ENCODE assay signal across 8 mouse cellular contexts in the genomic region with DNA sequence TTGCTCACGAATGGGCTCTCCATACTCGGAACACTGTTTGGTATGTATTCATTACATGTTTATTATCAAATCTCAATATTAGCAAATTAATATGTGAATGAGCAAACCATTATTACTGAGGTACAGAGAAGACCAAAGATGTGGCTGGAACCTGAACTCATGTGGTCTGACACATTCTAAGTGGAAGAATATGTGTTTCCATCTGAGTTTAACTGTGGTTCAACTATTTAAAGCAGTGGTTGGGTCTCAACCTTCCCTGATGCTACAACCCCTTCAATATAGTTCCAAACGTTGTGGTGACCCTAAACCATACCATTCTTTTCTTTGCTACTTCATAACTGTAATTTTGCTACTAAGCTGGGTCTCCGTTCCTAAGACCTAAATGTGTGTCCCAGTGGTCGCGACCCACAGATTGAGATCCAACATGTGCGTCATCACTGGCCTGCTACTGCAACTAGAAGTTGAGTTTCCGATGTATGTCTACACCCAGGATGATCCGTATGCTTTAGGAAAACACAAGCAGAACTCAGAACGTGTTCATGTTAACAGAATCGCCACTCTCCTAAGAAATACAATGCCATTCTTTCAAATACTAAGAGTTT. TPM values are rescaled to one million over a fixed set of nuclear protein-coding genes. Genes with fewer than 3 reads are reported as not detected.
A peak's percentile ranks its signal among the peaks of the same experiment; 100 is the strongest.
DNase-seq lines count a peak whose midpoint lies in the region; ATAC-seq and TF ChIP-seq lines count a peak whose summit lies in the region.

No protein-coding gene starts in this region.

- 0 out of 2 replicates have a peak overlapping the region, but pooled peaks have one; percentile 14 for H3K27ac ChIP-seq in heart, embryonic 16.5 days (ENCODE audit: low read length)
- H3K27ac ChIP-seq in embryonic facial prominence, embryonic 12.5 days, result no peak overlapping the region
- no peak overlapping the region for H3K27ac ChIP-seq in limb, embryonic 14.5 days (replicated peaks; ENCODE audit: low read depth, low read length)

- H3K36me3 ChIP-seq in heart, embryonic 16.5 days (ENCODE audit: control insufficient read depth, insufficient read depth), result no peaks in the 10 kb centered on the region
- H3K36me3 ChIP-seq in E14TG2a.4 (ENCODE audit: insufficient read depth, low read length), result peaks cover 35% of the 10 kb centered on the region
- no peaks in the 10 kb centered on the region for H3K36me3 ChIP-seq in embryonic facial prominence, embryonic 12.5 days
- no peaks in the 10 kb centered on the region for H3K36me3 ChIP-seq in limb, embryonic 14.5 days (ENCODE audit: control insufficient read depth, insufficient read depth, low read length)

- peak overlapping the region; percentile 20; the same call in 1 of the 2 replicates for H3K9ac ChIP-seq in heart, embryonic 16.5 days (ENCODE audit: low read length)
- H3K9ac ChIP-seq in embryonic facial prominence, embryonic 12.5 days, result no peak overlapping the region
- no peak overlapping the region for H3K9ac ChIP-seq in limb, embryonic 14.5 days (ENCODE audit: low read depth, low read length, severe bottlenecking)

- peak overlapping the region; percentile 60 for H3K4me2 ChIP-seq in heart, embryonic 16.5 days (ENCODE audit: low read depth, low read length)
- H3K4me2 ChIP-seq in embryonic facial prominence, embryonic 12.5 days (replicated peaks), result peak overlapping the region; percentile 29
- H3K4me2 ChIP-seq in limb, embryonic 14.5 days (replicated peaks; ENCODE audit: low read depth, low read length, severe bottlenecking), result peak overlapping the region; percentile 63

- peaks cover 22% of the 10 kb centered on the region for H3K4me1 ChIP-seq in heart, embryonic 16.5 days (ENCODE audit: control insufficient read depth, insufficient read depth, low read length)
- peaks cover 57% of the 10 kb centered on the region for H3K4me1 ChIP-seq in E14TG2a.4 (replicated peaks; ENCODE audit: low read depth, low read length)
- H3K4me1 ChIP-seq in embryonic facial prominence, embryonic 12.5 days, result 0 out of 2 replicates have a peak, but pooled peaks cover 8% of the 10 kb centered on the region
- H3K4me1 ChIP-seq in limb, embryonic 14.5 days (ENCODE audit: control insufficient read depth, insufficient read depth, low read length), result peaks cover 9% of the 10 kb centered on the region; the same call in 1 of the 2 replicates

- ATAC-seq in heart, embryonic 16.5 days (replicated peaks; ENCODE audit: extremely low read depth, insufficient read depth, low FRiP score), result no peak
- ATAC-seq in embryonic facial prominence, embryonic 12.5 days (ENCODE audit: insufficient number of reproducible peaks, insufficient read depth, low FRiP score, low TSS enrichment), result no peak
- ATAC-seq in limb, embryonic 14.5 days (ENCODE audit: low FRiP score, low read depth), result no peak

- H3K9me3 ChIP-seq in heart, embryonic 16.5 days (replicated peaks; ENCODE audit: control insufficient read depth, low read length), result no peaks in the 10 kb centered on the region
- peaks cover 5% of the 10 kb centered on the region; the same call in 1 of the 2 replicates for H3K9me3 ChIP-seq in E14TG2a.4 (ENCODE audit: low read length)
- H3K9me3 ChIP-seq in embryonic facial prominence, embryonic 12.5 days, result no peaks in the 10 kb centered on the region
- no peaks in the 10 kb centered on the region for H3K9me3 ChIP-seq in limb, embryonic 14.5 days (ENCODE audit: control insufficient read depth, low read length)

- no peak for TF ChIP-seq CTCF in E14TG2a.4 (conservative IDR thresholded peaks at IDR 0.05; ENCODE audit: low read length)

- TF ChIP-seq POLR2A in limb, embryonic 14.5 days (IDR thresholded peaks at IDR 0.05; ENCODE audit: borderline replicate concordance, extremely low read depth, insufficient read depth, insufficient read length), result no peak

- peak overlapping the region; percentile 40 for H3K4me3 ChIP-seq in heart, embryonic 16.5 days (ENCODE audit: low read length)
- H3K4me3 ChIP-seq in E14TG2a.4 (replicated peaks; ENCODE audit: low read length), result peak overlapping the region; percentile 97
- H3K4me3 ChIP-seq in embryonic facial prominence, embryonic 12.5 days, result 0 out of 2 replicates have a peak overlapping the region, but pooled peaks have one; percentile 15
- peak overlapping the region; percentile 91 for H3K4me3 ChIP-seq in limb, embryonic 14.5 days (replicated peaks; ENCODE audit: low read length)

- no peaks in the 10 kb centered on the region for H3K27me3 ChIP-seq in heart, embryonic 16.5 days (ENCODE audit: control insufficient read depth, insufficient read depth, low read length)
- no peaks in the 10 kb centered on the region for H3K27me3 ChIP-seq in E14TG2a.4 (ENCODE audit: insufficient read depth, low read length)
- no peaks in the 10 kb centered on the region for H3K27me3 ChIP-seq in embryonic facial prominence, embryonic 12.5 days
- H3K27me3 ChIP-seq in limb, embryonic 14.5 days (ENCODE audit: control insufficient read depth, insufficient read depth, low read length), result no peaks in the 10 kb centered on the region

- no peak for DNase-seq in heart, adult 11 months
- peak; percentile 3 for DNase-seq in limb, embryonic 14.5 days (ENCODE audit: low spot score)
- DNase-seq in spleen, postnatal 36 days (ENCODE audit: low spot score in 2 of 2), result no peak
- no peak for DNase-seq in adrenal gland, adult 8-10 months
- DNase-seq in adipocyte (ENCODE audit: low spot score), result no peak

- WGBS in heart, embryonic 16.5 days, result 40% methylated on average over 11 of the region's 11 CpGs
- WGBS in embryonic facial prominence, embryonic 12.5 days, result 52% methylated on average over 11 of the region's 11 CpGs
- WGBS in limb, embryonic 14.5 days, result 54% methylated on average over 11 of the region's 11 CpGs

RNA-seq across cellular contexts. Expression of gene Bard1, which starts 1.5 kb away (rescaled TPM):
- polyA plus RNA-seq in heart, embryonic 16.5 days (2015; fragmentation: Nextera tagmentation; extraction: Ambion mirVana), result 1.7 and 2.1 TPM in 2 replicates
- polyA plus RNA-seq in embryonic facial prominence, embryonic 12.5 days (2016; fragmentation: Nextera tagmentation; extraction: Ambion mirVana), result 2.6 and 2.8 TPM in 2 replicates
- polyA plus RNA-seq in limb, embryonic 14.5 days (2012; rRNA removed), result 8.5 and 9.7 TPM in 2 replicates
- 2.1 and 2.7 TPM in 2 replicates for polyA plus RNA-seq in limb, embryonic 14.5 days (2014; fragmentation: Nextera tagmentation; extraction: Ambion mirVana)
- total RNA-seq in adrenal gland, adult 8-10 months (2022), result under 1 TPM; 0.59 to 0.94 (median 0.79) TPM

Comparison
In these comparisons a context has a peak if more than half of its experiments do, and no peak if none do; other contexts are left out.
1. H3K4me3 ChIP-seq: peak in every context shown above with its lines; median percentile 97 in E14TG2a.4; 91 in limb, embryonic 14.5 days; 40 in heart, embryonic 16.5 days; 15 in embryonic facial prominence, embryonic 12.5 days.